Mouse (Mus musculus): ENCODE measurements around the gene Xirp1.

GRCm38 (mm10) chr9:119993092-119993844 is 30.1 kb downstream of the Xirp1 start:
- TF ChIP-seq EP300 (optimal IDR thresholded peaks at IDR 0.05) (no peak), CTCF (IDR thresholded peaks at IDR 0.05; ENCODE audit: low read depth) (no peak)
